Mouse (Mus musculus): ENCODE measurements at regions not wholly inside any gene's neighbourhood (a gene's known extent, or its start where the extent isn't known, plus 50 kb on each side); places are given as distances from the start of the nearest gene placed in this dataset.

GRCm38 (mm10) chr13:70369647-70370046 lies 267.8 kb downstream of the Ice1 start:
- intact Hi-C loops (cut with DNase I) = no loop called here
- no peak for DNase-seq (ENCODE audit: low spot score)

- no peak for DNase-seq (ENCODE audit: low spot score)
- intact Hi-C loops (cut with DNase I) = no loop called here
Measured at GRCm38 (mm10) chr13:70380772-70381171, 256.7 kb downstream of the Ice1 start.

GRCm38 (mm10) chr13:70385292-70385691 lies 252.1 kb downstream of the Ice1 start:
- DNase-seq (ENCODE audit: low spot score) = no peak
- intact Hi-C loops (cut with DNase I) = no loop called here

GRCm38 (mm10) chr13:70412788-70413187 lies 224.6 kb downstream of the Ice1 start:
- DNase-seq (ENCODE audit: low spot score) = no peak
- intact Hi-C loops (cut with DNase I) = no loop called here

GRCm38 (mm10) chr13:70418156-70418555 lies 219.3 kb downstream of the Ice1 start:
- DNase-seq (ENCODE audit: low spot score) = no peak
- intact Hi-C loops (cut with DNase I) = no loop called here

- intact Hi-C loops (cut with DNase I) = no loop called here
- no peak for DNase-seq (ENCODE audit: low spot score)
Measured at GRCm38 (mm10) chr13:70439419-70439818, 198.0 kb downstream of the Ice1 start.

- intact Hi-C loops (cut with DNase I) = no loop called here
Measured at GRCm38 (mm10) chr13:70446940-70447339, 190.5 kb downstream of the Ice1 start.

GRCm38 (mm10) chr13:70454592-70455390 lies 182.6 kb downstream of the Ice1 start:
- intact Hi-C loops (cut with DNase I) = no loop called here

More at GRCm38 (mm10) chr13:70446940-70447339, 190.5 kb downstream of the Ice1 start:
- no peak for DNase-seq (ENCODE audit: low spot score)

GRCm38 (mm10) chr13:70458406-70458805 lies 179.0 kb downstream of the Ice1 start:
- DNase-seq (ENCODE audit: low spot score) = no peak
- intact Hi-C loops (cut with DNase I) = no loop called here

More at GRCm38 (mm10) chr13:70454592-70455390, 182.6 kb downstream of the Ice1 start:
- no peak for DNase-seq (ENCODE audit: low spot score)

- no peak for DNase-seq (ENCODE audit: low spot score)
- intact Hi-C loops (cut with DNase I) = no loop called here
Measured at GRCm38 (mm10) chr13:70464996-70465395, 172.4 kb downstream of the Ice1 start.

GRCm38 (mm10) chr13:70474746-70475145 lies 162.7 kb downstream of the Ice1 start:
- intact Hi-C loops (cut with DNase I) = no loop called here

GRCm38 (mm10) chr13:70475366-70475765 lies 162.1 kb downstream of the Ice1 start:
- intact Hi-C loops (cut with DNase I) = no loop called here
- no peak for DNase-seq (ENCODE audit: low spot score)

More at GRCm38 (mm10) chr13:70474746-70475145, 162.7 kb downstream of the Ice1 start:
- DNase-seq (ENCODE audit: low spot score) = no peak

- no peak for DNase-seq (ENCODE audit: low spot score)
- intact Hi-C loops (cut with DNase I) = no loop called here
Measured at GRCm38 (mm10) chr13:70499302-70499701, 138.1 kb downstream of the Ice1 start.
